Mouse (Mus musculus): Measurements from ENCODE around the gene Cyp17a1.

The Cyp17a1 gene

GRCm38 (mm10) chr19:46641420-46642085 lies 31.4 kb downstream of the Cyp17a1 start:
- no peak for DNase-seq (ENCODE audit: low spot score)

- no peak for DNase-seq (ENCODE audit: low spot score)
These were observed 32.2 kb downstream of the Cyp17a1 start for GRCm38 (mm10) chr19:46640780-46641179.

GRCm38 (mm10) chr19:46639496-46639895 lies 33.5 kb downstream of the Cyp17a1 start:
- no peak for DNase-seq (ENCODE audit: low spot score)

GRCm38 (mm10) chr19:46639053-46639452 lies 33.9 kb downstream of the Cyp17a1 start:
- no peak for DNase-seq (ENCODE audit: low spot score)

- DNase-seq (ENCODE audit: low spot score): no peak
These were observed 35.4 kb downstream of the Cyp17a1 start for GRCm38 (mm10) chr19:46637598-46637997.

- DNase-seq (ENCODE audit: low spot score): no peak
These were observed 37.2 kb downstream of the Cyp17a1 start for GRCm38 (mm10) chr19:46635766-46636165.

- no peak for DNase-seq (ENCODE audit: low spot score)
These were observed 41.3 kb downstream of the Cyp17a1 start for GRCm38 (mm10) chr19:46631637-46632036.

GRCm38 (mm10) chr19:46629807-46630206 lies 43.2 kb downstream of the Cyp17a1 start:
- DNase-seq (ENCODE audit: low spot score): no peak

- no peak for DNase-seq (ENCODE audit: low spot score)
These were observed 44.6 kb downstream of the Cyp17a1 start for GRCm38 (mm10) chr19:46628403-46628802.

- DNase-seq (ENCODE audit: low spot score): no peak
These were observed 47.5 kb downstream of the Cyp17a1 start for GRCm38 (mm10) chr19:46625519-46625918.

GRCm38 (mm10) chr19:46625015-46625414 lies 48.0 kb downstream of the Cyp17a1 start:
- no peak for DNase-seq (ENCODE audit: low spot score)

- peak; percentile 46 for DNase-seq (ENCODE audit: low spot score)
These were observed 48.9 kb downstream of the Cyp17a1 start for GRCm38 (mm10) chr19:46623790-46624772.

GRCm38 (mm10) chr19:46623194-46623667 lies 49.7 kb downstream of the Cyp17a1 start:
- peak; percentile 45 for DNase-seq (ENCODE audit: low spot score)

- peak; percentile 45 for DNase-seq (ENCODE audit: low spot score)
These were observed 50.2 kb downstream of the Cyp17a1 start for GRCm38 (mm10) chr19:46622659-46623193.

GRCm38 (mm10) chr19:46621236-46622183 lies 51.5 kb downstream of the Cyp17a1 start:
- no peak for DNase-seq (ENCODE audit: low spot score)

GRCm38 (mm10) chr19:46620016-46620808 lies 52.8 kb downstream of the Cyp17a1 start:
- DNase-seq (ENCODE audit: low spot score): no peak

GRCm38 (mm10) chr19:46619518-46619917 lies 53.5 kb downstream of the Cyp17a1 start:
- no peak for DNase-seq (ENCODE audit: low spot score)

- no peak for DNase-seq (ENCODE audit: low spot score)
These were observed 54.0 kb downstream of the Cyp17a1 start for GRCm38 (mm10) chr19:46619001-46619400.

GRCm38 (mm10) chr19:46618322-46618721 lies 54.6 kb downstream of the Cyp17a1 start:
- no peak for DNase-seq (ENCODE audit: low spot score)

GRCm38 (mm10) chr19:46617361-46617760 lies 55.6 kb downstream of the Cyp17a1 start:
- no peak for DNase-seq (ENCODE audit: low spot score)
